Mouse (Mus musculus) G1E-ER4 (cell line): Measurements from ENCODE around the gene Hdac6. TPM values are rescaled to one million over a fixed set of nuclear protein-coding genes. Genes with fewer than 3 reads are reported as not detected.

Source experiments
- GATA1 ChIP-seq: IDR thresholded peaks from one replicate; pipeline ENCODE4 v1.8.0; 2012; ENCODE audit warnings: low read length, inconsistent platforms
- polyA plus RNA-seq: library from polyadenylated mRNA; stranded (reverse); fragments of >175 nt; gene quantifications from 2 replicates; pipeline ENCODE4 v1.2.3, GENCODE M21; 2012

The Hdac6 gene
- 2.6 and 3.2 TPM in 2 replicates for polyA plus RNA-seq

DNA sequence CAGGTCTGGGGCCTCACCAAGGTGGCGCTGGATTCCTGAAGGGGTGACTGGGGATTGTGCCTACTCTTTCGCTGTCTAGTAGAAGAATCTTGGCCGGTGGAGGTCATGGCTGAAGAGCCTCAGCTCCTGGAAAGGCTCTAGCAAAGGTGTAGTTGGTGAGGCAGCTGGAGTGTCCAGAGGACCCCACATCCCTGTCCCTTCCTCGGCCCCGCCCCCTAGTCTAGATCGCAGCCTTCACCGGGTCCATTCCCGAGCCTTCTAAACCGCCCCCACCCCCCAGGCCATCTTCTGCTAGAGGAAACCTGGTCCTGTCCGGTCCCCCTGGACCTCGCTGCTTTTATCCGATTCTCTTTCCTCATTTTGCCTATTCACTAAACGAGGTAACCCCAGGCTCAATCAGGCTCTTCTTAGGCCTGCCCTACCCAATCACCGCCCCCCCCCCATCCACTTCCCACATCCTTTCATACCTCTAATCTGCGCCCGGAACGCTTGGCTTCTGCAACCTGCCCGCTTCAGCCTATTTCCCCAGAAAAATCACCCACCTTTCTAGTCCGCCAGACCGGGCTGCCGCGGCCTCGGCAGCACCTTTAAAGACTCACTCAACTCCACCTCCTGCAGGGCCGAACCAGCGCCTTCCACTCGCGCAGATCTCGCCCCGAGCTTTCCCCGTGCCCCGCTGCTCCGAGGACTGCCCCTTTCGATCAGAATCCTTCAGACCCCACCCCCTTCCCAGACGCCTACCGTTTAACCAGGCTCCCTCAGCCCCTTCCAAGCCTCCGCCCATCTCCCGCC is at the start of gene Hdac6:
TSS of gene Hdac6 (minus strand) at position 782 of the 792 bp plus-strand sequence.
- TF ChIP-seq GATA1, result no peak

DNA sequence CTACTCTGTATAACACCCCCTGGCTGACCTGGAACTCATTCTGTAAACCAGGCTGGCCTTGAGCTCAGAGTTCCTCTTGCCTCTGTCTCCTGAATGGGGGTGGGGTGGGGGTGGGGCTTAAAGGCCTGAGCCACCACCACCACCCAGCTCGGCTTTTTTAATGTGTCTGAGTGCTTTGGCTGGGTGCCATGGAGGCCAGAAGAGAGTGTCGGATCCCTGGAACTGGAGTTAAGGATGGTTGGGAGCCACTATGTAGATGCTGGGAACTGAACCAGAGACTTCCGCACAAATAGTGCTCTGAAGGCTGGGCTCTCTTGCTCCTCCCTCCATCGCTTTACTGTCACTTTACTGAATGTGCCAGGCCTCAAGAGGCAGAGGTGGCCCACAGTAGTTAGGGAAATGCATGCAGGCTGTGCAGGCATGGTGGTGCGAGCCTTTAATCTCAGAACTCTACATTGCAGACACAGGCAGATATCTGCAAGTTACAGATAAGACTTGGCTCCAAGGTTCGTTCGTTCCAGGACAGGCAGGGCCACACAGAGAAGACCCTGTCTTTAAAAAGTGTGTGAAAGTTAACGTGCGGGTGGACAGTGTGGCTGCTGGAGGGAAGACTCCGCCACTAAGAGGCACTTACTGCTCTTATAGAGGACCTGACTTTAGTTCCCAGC is 45.5 kb upstream of the Hdac6 start:
- peak; percentile 26 for TF ChIP-seq GATA1

DNA sequence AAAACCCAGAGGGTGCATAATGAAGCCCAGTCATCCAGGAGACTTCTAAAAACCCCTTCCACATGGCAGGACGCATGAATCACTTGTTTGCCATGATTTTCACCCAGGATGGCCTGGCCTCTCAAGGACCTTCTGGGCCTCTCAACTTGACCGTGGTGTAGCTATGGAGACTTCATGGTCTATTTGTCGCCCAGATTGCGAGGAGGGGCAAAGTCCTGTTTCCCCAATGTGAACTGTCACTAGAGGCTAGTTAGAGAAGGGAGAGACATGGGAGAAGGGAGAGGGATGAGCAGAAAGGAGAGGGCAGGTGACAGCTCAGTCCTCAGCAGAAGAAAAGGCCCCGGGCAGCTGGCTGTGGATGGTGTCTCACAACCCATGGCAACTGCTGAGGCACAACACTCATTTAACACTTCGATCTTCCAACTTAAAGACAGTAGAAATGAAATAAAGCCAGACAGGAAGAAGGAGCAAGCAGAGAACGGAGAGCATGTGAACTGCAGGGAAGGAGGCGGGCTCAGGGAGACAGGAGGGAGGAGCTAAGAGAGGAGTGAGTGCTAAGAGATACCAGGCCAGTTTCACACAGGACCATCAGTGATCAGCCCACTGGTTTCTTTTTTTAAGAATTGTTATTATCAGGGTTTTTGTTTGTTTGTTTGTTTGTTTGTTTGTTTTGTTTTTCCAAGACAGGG is 44.8 kb upstream of the Hdac6 start:
- no peak for TF ChIP-seq GATA1

DNA sequence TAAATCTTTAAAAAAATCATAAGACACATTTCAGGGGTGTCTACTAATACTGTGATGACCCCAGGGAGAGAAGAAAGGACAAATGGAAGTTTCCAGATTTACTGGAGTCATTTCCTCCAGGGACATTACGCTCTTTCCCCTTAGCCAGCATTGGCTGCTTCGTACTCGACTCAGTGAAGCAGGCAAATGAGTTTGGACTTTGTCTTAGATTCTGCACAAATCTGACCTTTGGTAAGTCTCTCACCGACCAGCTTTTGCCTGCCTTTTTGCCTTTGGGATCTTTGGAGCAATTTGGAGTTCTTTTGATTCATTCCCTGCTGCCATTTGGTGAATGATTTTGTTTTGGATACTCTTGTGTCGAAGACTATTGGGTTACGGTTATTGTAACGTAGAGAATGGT is 33.7 kb upstream of the Hdac6 start:
- no peak for TF ChIP-seq GATA1

DNA sequence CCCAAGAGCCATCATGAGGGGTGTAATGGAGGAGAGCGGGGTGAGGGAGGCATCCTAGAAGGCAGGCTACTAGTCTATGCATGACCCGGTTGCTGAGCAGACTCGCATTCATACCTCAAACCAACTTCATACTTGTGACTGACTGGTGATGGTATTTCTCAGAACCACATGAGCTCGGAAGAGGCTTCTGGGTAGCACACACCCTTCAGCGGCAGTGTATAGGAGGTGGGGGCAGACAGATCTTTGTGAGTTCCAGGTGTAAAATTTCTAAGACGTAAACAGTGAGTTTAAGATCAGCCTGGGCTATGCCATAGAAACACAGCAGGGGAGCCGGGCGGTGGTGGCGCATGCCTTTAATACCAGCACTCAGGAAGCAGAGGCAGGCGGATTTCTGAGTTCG is 30.2 kb upstream of the Hdac6 start, which contains the start of gene Gata1:
TSS of gene Gata1 (minus strand) at position 180 of the 400 bp plus-strand sequence.
- TF ChIP-seq GATA1, result no peak

DNA sequence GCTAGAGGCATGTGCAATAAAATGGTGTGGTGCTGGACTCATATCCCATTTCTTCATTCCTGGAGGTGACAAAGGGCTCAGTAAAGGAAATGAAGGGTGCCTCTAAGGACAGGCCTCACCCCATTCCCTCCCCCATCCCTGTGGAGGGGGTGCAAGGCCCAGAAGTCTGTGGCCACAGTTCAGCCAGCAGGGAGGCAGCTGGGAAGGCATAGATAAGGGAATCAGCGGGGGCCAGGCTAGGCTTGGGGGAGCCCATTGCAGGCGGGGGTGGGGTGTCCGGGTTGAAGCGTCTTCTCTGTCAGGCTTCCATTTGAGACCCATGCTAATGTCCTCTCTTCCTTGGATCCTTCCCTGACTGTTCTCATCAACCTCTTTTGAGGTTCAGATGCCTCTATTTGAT is 23.6 kb upstream of the Hdac6 start:
- TF ChIP-seq GATA1, result peak; percentile 23

DNA sequence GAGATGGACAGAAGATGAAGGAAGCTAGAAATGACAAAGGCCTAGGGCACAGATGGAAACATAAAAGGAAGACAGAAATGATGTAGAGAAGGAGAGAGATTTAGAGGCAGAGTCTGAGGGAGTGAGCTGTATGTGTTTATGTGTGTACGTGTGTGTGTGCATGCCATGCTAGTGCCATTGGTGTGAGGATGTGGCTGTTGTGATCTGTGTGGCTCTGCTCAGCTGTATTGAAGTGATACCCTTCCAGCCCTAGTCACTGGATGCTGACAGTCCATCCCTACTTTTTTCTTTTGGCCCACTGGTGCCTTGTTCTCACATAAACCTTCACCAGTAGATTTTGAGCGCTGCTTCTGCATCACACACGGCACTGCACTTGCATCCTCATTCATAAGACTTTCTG is 21.2 kb upstream of the Hdac6 start:
- TF ChIP-seq GATA1, result no peak

DNA sequence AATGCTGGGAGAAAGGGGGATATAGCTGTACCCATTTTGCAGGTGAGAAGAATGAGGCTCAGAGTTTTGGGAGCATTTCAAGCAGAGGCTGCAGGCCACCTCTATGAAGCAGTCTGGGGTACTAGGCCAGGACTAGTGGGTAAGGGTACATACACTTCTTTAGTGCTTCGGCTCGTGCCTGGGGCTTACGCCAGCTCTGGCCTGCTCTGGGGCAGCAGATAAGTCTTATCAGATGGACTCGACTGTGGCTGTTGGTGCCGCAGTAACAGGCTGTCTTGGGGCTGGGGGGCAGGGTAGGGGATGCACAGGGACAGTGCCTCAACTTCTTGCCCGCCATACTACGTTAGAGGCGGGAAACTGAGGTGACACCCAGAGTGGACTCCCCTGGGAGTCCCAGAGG is 20.5 kb upstream of the Hdac6 start:
- TF ChIP-seq GATA1, result peak; percentile 59

DNA sequence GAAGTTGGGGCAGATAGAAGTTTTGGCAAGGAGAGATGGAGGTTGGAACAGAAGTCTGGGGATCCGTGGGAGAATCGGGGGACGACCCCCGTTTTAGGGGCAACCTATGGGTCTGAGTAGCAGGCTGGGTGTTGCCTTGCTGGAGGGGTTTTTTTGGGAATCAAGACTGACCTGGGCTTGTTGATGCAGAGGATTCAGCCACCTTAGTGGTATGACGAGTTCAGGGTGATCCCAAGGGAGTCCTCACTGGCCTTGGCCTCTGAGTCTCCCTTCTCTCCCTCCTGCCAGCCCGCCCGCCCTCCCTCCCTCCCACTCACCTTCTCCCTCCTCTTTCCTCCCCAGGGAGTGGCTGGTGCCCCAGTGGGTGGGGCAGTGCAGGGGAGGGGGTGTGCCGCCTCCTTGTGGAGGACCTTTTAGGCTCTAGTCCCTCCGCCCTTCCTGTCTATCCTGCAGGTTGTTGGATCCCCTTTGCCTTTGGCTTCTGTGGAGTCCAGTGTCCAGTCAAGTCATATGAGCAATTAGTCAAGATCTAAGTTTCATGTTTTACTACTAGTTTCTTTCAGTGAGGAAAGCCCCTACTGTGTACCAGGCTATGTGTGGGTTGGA is 20.0 kb upstream of the Hdac6 start:
- TF ChIP-seq GATA1, result no peak

DNA sequence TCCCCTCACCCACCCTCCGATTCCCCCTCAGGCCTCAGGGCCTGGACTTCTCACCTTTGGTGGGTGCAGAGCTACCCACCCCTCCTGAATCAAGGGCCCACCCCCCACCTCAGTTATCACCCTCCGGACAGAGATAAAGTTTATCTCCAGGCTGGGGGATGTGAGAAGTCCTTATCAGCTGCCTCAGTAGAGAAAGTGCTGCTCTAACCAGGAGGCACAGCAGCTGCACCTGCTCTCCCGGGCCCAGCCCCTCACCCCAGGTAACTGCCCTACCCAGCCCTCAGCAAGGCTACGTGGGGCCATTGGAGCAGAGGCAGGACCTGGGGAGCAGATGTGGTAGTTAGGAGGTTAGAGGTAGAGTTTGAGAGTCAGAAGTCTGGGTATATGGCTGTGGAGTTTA is 18.5 kb upstream of the Hdac6 start:
- no peak for TF ChIP-seq GATA1

DNA sequence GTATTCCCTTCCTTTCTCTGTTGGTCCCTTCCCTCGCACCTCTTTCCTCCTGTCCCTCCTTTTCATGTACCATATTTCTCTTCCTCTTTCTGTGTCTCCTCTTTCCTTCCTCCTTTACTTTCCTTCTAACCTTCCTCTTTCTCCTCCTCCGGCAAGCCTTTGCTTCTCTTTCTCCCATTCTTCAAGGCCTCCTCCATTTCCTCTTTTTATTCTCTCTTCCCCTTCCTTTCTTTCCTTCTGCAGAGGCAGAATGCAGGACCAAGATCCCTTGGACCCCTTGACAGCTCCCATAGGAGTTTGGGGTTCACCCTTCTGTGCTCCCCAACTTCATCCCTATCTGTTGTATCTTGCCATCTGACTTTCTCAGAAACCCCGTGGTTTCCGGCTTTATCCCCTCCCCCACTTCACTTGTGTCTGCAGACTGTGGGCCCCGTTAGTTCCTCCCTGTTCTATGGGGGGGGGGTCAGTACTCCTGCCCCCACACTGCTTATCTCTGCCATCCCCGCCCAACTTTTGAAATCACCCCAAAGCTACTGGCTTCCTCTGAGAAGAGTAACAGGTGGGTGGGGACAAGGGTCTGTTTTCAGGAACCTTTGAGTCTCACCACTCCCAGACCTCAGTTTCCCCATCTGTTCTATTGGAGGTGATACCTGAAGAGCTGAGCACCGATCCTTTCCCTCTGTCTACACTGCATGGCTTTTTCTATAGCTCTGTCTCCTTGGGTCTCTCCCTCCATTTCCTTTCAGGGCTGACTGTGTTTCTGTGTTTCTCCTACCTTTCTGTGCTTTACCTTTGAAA is 16.3 kb upstream of the Hdac6 start:
- TF ChIP-seq GATA1, result peak; percentile 20

DNA sequence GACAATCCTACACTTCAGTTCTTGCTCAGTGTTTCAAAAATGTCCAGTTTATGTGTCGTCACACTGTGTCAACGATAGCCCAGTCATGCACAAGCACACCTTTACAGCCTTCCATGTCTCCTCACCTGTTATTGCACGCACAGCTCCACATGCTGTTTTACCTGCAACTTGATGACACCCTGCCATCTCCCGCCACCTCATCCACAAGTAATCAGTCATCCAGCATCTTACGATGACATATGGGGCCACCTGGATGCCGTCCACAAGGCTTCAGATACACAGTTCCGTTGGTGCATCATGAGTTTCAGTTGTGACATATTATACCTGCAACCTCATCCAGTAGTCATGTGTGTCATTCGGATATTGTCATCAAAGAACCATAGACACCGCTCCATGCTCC is 11.2 kb upstream of the Hdac6 start:
- TF ChIP-seq GATA1, result no peak

DNA sequence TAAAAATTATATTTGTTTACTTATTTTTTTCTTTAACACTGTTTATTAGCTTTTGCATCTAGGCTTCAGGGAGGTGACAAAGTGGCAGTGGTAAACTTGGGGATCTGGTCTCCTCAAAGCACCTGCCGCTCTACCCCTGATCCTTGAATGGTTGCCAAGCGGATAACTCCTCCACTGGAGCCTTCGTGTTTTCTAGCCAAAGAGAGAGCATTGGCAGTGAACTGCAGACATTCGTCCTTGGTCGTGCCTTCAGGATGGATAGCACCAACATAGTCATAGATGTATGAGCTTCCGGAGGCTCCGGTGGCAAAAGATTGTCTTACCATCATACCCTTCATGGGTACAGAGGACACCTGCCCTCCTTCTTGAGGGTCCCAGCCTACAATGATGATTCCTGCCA is 2.4 kb upstream of the Hdac6 start:
- no peak for TF ChIP-seq GATA1

DNA sequence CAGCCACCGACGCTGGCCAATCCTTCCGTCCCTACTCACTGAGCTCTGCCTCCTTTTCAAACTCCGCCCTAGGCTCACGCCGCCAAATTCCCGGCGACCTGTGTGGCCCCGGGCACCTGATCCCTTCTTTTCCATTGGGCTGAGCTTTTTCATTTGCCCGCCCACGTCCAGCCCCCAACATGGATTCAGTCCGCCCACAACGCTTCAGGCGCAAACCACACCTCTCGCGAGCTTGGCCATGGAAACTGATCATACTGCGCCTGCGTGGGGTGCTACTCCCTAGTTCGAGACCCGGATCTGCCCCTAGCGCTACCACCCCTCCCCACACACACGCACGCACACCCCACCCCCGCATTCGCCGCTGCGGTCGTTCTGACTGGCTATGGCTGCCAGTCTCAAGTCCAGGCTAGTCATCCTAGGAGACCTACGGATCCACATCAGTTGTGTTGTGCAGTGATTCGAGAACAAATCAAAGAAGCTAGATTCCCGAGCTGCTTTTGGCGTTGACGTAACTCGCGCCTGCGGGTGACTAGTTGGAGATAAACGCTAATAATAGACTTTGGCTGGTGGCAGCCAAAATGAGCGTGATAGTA is 307 bp upstream of the Hdac6 start:
- TF ChIP-seq GATA1, result no peak

DNA sequence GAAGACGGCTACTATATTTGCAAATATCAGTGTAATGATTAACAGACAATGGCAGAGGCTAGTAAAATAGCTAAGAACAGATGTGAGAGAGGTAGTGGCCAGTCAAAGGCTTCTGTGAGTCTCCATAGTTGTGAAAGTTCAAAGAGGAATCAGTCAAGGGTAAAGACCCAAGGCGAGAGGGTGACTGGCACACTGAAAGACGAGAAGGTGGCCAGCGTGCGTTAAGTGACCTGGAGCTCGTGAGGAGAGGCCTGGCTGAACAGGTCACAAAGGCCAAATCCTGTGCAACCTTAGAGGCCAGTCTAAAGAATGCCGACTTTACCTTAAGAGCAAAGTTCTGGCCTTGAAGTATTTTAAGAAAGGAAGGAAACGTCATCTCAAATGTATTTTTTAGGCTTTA is 2.1 kb downstream of the Hdac6 start:
- TF ChIP-seq GATA1, result no peak
